Mouse (Mus musculus) erythroblast, embryonic 14.5 days (primary cell): ENCODE results near the gene Slc1a2.

Experiments used
- GATA1 ChIP-seq: IDR thresholded peaks from 2 replicates; pipeline ENCODE4 v1.6.1; 2012; ENCODE audit warnings: low read length, inconsistent platforms, mixed read lengths
- TAL1 ChIP-seq: IDR thresholded peaks from 3 replicates; pipeline ENCODE4 v1.6.1; 2012; ENCODE audit warnings: low read length, inconsistent platforms, mixed read lengths

DNA sequence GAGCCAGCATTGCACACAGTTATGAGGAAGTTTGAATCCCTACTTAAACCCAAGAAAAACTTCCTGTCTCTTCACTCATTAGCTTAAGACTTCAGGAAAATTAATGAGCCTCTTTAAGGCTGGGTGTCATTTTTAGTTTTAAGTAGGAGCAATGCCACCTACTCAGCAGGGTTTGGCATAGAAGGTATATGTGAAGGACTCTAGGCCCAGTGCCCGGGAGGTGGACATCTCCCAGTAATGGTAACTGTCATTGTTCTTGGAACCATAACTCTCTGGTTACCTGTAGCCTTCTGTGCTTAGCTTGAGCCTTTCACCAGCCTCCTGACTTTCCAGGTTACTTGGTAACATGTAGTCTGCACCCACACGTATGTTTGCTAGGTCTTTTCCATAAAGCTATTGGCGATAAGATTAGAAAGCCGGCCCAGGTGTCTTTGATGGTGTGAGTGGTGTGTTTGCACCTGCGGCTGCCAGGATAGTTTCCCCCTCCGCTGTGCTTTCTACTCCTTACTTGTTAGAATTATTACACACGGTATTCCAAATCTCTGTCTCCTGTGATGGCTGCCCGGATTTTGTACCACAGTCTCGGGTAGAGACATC lies 18.4 kb downstream of the Slc1a2 start:
- TF ChIP-seq GATA1 (no peak), TAL1 (no peak)
